Mouse (Mus musculus) intestine, embryonic 15.5 days (tissue): ENCODE data around the gene Uncx. TPM values are rescaled to one million over a fixed set of nuclear protein-coding genes. Genes with fewer than 3 reads are reported as not detected.

ENCODE experiments used
- ATAC-seq: fragments of 200-750 bp; cut with Nextera tagmentation; 2 replicates; pipeline ENCODE4 v1.8.0; 2017; ENCODE audit warnings: moderate TSS enrichment, moderate library complexity
- H3K27ac ChIP-seq: fragments of 300-500 bp; sonication (generic); 2 replicates; pipeline ENCODE4 v1.5.1; 2015; ENCODE audit warnings: mild to moderate bottlenecking, inconsistent platforms
- H3K27me3 ChIP-seq: fragments of 300-500 bp; sonication (generic); replicated peaks from 2 replicates; pipeline ENCODE4 v1.6.1; 2015; ENCODE audit warnings: inconsistent platforms
- H3K36me3 ChIP-seq: fragments of 300-500 bp; sonication (generic); 2 replicates; pipeline ENCODE4 v1.6.1; 2015; ENCODE audit warnings: inconsistent platforms
- H3K4me1 ChIP-seq: fragments of 300-500 bp; sonication (generic); replicated peaks from 2 replicates; pipeline ENCODE4 v1.6.1; 2015; ENCODE audit warnings: inconsistent platforms
- H3K4me2 ChIP-seq: fragments of 300-500 bp; sonication (generic); replicated peaks from 2 replicates; pipeline ENCODE4 v1.6.1; 2015; ENCODE audit warnings: mild to moderate bottlenecking, inconsistent platforms
- H3K4me3 ChIP-seq: fragments of 300-500 bp; sonication (generic); replicated peaks from 2 replicates; pipeline ENCODE4 v1.5.1; 2015; ENCODE audit warnings: inconsistent platforms
- H3K9ac ChIP-seq: fragments of 300-500 bp; sonication (generic); 2 replicates; pipeline ENCODE4 v1.6.1; 2015; ENCODE audit warnings: inconsistent platforms
- H3K9me3 ChIP-seq: fragments of 300-500 bp; sonication (generic); 2 replicates; pipeline ENCODE4 v1.6.1; 2016; ENCODE audit warnings: inconsistent platforms
- WGBS: fragments of 180-500 bp; shearing (Covaris S2); methylation state at CpG from one replicate; pipeline ENCODE4 v1.1.7; 2015; 5-methylcytosine and 5-hydroxymethylcytosine counted together
- polyA plus RNA-seq: library from polyadenylated mRNA; unstranded; fragments of >200 nt; fragmentation: Nextera tagmentation; extraction: Ambion mirVana; gene quantifications from 2 replicates; pipeline ENCODE4 v1.2.1, GENCODE M21; 2015

The Uncx gene
- polyA plus RNA-seq, 1 experiment from 2014 or later, result not detected

DNA sequence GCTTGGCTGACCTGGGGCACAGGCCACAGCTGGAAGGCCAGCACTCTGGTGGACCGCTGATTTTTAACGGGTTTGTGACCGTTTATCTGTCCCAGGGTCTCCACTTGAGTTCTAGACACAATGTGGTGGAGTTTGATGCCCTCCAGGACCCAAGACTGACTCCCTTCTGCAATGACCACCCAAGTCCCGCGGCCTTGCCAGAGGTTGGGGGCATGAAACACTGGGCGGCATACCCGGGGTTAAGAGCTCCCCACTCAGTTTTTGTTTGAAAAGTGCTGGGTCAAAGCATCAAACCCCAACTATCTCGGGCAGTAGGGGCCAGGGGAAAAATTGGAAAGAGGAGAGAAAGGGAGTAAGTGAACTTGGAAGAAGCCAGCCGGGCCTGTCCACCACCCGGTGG, 13.8 kb downstream of the Uncx start:
- ATAC-seq, result no peak
- Histone ChIP-seq H3K4me3 (no peak overlapping the region), H3K4me1 (peaks cover 18% of the 10 kb centered on the region), H3K36me3 (no peaks in the 10 kb centered on the region), H3K9ac (no peak overlapping the region), H3K27me3 (peaks cover 88% of the 10 kb centered on the region), H3K9me3 (no peaks in the 10 kb centered on the region), H3K4me2 (no peak overlapping the region), H3K27ac (no peak overlapping the region)
- 5% methylated on average over 10 of the region's 10 CpGs for WGBS

DNA sequence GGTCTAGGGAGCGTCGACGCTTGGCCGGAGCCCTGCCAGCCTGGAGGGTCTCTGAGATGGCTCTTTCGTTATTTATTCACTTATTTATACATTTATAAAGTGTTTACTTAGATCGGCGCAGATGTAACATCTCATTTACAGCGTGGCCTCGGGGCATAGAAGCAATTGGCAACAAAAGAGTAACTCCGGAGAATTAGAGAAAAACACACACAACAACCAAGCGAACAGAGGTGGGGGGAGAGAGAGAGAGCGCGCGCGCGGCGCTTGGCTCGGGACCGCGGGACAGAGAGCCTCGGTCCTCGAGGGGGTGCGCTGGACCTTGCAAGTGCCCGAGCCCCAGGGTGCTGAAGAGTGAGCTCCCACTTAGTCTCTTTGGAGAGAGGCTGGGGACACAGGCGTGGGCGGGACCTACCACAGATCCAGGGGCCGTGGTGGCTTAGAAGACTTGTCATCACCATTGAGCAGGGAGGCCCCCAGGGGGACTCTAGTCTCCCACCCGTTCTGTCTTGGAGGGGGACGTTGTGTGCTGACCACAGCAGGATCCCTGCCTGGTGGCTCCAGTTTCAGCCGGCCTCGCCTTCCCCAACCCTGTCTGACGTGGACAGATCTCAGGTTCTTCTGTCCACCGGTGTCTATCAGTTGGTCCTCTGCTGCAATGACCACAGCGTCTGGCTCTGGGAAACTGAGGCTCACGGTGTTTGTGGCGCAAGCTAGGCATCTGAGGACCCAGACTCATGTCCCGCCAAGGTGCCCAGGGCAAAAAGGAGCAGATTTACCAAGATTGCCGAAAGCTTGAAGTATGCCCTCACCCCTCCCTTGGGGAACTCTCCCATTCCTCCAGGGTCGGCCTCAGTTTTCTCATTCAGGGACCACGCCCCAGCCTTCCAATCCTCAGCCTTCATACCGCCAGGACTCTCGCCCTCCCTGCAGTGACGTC, 14.5 kb downstream of the Uncx start:
- Histone ChIP-seq H3K4me1 (peaks cover 18% of the 10 kb centered on the region), H3K9ac (no peak overlapping the region), H3K4me3 (no peak overlapping the region), H3K27ac (no peak overlapping the region), H3K36me3 (no peaks in the 10 kb centered on the region), H3K9me3 (no peaks in the 10 kb centered on the region), H3K4me2 (peak overlapping the region; percentile 34), H3K27me3 (peaks cover 85% of the 10 kb centered on the region)
- WGBS, result 1% methylated on average over 43 of the region's 43 CpGs
- peak; percentile 55 for ATAC-seq

DNA sequence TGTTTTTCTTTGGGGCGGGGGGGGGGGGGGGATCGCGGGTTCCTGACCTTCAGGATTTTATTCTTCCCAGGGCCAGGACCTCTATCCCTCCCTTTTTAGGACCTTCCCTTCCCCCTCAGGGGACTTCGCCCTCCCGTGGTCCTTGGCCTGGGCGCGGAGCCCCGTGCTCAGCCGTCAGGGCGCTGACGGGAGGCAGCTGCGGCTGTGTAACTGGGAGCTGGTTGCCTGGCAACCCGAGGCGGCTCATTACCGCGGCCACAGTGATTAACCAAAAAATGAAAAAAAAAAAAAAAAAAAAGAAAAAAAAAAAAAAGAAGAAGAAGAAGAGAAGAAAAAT, 15.1 kb downstream of the Uncx start:
- Histone ChIP-seq H3K4me1 (peaks cover 18% of the 10 kb centered on the region), H3K27ac (no peak overlapping the region), H3K4me2 (peak overlapping the region; percentile 34), H3K27me3 (peaks cover 86% of the 10 kb centered on the region), H3K4me3 (no peak overlapping the region), H3K9me3 (no peaks in the 10 kb centered on the region), H3K36me3 (no peaks in the 10 kb centered on the region), H3K9ac (no peak overlapping the region)
- peak; percentile 78 for ATAC-seq
- WGBS, result under 1% methylated on average over 16 of the region's 16 CpGs

DNA sequence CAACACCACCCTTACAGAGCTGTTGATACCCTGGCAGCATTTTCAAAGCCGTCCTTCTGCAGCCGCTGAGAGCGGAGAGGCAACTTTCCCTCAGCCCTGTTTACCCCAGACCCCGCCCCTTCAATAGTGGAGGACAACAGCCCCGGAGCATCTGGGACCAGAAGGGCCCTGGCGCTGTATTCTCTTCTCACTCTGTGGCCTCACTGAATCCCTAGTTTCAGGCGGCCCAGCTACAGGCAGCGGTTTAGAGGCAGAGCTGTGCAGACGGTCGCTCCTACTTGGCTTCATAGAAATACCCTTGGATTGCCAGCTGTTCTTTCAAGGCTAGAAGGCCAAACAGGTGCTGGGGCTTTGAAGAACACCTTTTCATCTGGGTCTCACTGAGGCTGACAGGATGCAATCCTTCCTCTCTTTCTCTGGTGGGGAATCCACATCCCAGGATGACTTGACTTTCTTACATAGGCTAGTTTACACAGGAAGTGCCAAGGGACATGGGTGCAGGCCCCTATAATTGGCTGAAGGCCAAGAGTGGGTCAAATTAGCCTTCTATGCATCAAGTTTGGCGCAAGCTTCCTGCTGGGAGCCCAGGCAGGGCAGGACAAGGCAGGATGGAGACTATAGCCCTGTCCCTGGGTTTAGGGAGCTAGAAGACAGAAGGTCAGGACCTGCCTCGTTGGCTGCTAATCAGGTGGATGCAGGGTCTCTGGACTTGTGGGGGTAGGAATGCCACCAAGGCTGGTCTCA, 15.8 kb downstream of the Uncx start:
- H3K27ac ChIP-seq, result no peak overlapping the region
- no peak overlapping the region for H3K4me2 ChIP-seq
- no peaks in the 10 kb centered on the region for H3K36me3 ChIP-seq
- 13% methylated on average over 12 of the region's 12 CpGs for WGBS
- peaks cover 18% of the 10 kb centered on the region for H3K4me1 ChIP-seq
- H3K27me3 ChIP-seq, result peaks cover 84% of the 10 kb centered on the region
- H3K4me3 ChIP-seq, result no peak overlapping the region
- H3K9me3 ChIP-seq, result no peaks in the 10 kb centered on the region
- H3K9ac ChIP-seq, result no peak overlapping the region
- ATAC-seq, result 0 out of 2 replicates have a peak, but pooled peaks have one; percentile 23

DNA sequence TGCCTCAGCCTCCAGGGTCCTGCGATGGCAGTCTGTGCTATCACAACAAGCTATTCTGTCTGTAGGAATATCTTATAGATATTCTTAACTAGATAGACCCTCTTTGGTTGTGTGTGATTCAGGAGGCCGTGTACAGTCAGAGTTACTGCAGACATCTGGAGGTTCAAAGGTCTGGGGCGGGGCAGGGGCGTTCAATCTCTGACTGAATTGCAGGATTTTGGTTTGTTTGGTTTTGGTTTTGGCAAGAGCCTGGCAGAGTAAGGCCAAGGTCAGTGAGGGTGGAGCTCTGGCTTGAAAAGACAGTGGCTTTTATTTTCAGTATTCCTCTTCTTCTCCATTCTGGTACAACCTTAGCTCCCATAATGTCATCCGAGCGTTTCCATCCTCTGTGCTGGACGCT, 16.5 kb downstream of the Uncx start:
- H3K9me3 ChIP-seq, result no peaks in the 10 kb centered on the region
- no peak for ATAC-seq
- H3K4me3 ChIP-seq, result no peak overlapping the region
- no peak overlapping the region for H3K27ac ChIP-seq
- no peaks in the 10 kb centered on the region for H3K36me3 ChIP-seq
- no peak overlapping the region for H3K4me2 ChIP-seq
- H3K27me3 ChIP-seq, result peaks cover 85% of the 10 kb centered on the region
- H3K9ac ChIP-seq, result no peak overlapping the region
- H3K4me1 ChIP-seq, result peaks cover 18% of the 10 kb centered on the region
- WGBS, result 32% methylated on average over 7 of the region's 7 CpGs

DNA sequence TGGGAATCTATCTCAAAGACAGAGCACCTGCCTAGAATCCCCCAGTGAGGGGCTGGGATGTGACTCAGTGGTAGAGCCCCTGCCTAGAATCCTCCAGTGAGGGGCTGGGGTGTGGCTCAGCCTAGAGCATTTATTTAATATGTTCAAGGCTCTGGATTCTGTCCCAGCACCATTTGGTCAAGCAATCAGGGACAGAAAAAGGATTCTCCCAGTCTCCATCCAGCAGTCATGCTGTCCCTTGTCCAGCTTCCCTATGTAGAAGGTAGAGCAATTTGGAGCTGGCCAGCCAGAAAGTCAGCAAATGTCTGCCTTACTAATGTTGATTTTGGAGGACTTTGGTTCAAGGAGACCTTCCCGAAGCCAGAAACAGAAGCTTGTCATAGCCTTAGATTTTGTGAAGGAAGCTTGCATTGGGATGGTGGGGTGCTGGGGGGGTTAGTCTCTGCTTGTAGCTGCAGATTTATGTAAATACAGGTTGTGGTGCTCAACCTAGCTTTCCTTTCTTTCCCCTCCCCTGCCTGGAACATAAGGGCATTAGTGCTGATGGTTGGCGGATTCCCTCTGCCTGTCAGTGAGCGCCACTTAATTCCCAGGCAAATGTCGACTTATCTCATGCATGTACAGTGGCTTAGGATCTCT, 18.2 kb downstream of the Uncx start:
- Histone ChIP-seq H3K9me3 (no peaks in the 10 kb centered on the region), H3K4me3 (no peak overlapping the region), H3K36me3 (no peaks in the 10 kb centered on the region), H3K9ac (no peak overlapping the region), H3K4me2 (no peak overlapping the region), H3K4me1 (peaks cover 18% of the 10 kb centered on the region), H3K27me3 (peaks cover 81% of the 10 kb centered on the region), H3K27ac (no peak overlapping the region)
- 70% methylated on average over 4 of the region's 4 CpGs for WGBS
- no peak for ATAC-seq

DNA sequence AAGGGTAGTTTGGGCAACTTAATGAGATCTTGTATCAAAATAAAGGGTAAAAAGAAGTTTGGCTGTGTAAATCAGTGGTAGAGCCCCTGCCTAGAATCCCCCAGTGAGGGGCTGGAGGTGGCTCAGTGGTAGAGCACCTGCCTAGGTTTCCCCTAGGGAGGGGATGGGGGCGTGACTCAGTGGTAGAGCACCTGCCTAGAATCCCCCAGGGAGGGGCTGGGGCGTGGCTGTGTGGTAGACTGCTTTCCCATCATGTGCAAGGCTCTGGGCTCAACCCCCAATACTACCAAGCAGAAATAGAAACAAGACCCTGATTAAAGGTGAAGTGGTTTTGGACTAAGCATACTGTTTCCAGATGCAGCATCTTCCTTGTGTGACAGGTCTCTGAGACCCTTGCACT, 21.4 kb downstream of the Uncx start:
- H3K27me3 ChIP-seq, result peaks cover 73% of the 10 kb centered on the region
- no peak overlapping the region for H3K4me3 ChIP-seq
- 61% methylated on average over 2 of the region's 2 CpGs for WGBS

DNA sequence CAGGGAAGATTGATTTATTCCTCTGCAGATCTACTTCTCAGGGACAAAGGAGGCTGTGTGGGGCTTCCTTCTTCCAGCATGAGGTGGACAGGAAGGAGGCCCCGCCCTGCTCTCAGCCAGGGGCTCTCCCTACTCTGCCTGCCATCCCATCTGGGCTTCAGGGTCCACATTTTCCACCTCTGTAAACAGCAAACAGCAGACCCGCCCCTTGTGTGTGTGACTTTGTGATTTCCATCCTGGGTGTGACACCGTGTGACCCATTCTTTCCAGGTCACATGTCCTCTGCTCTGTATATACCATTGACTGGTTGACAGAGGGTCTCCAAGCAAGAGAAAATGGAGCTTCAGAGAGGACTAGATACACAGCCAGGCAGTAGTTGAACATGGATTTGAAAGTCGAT, 22.2 kb downstream of the Uncx start:
- 63% methylated on average over 4 of the region's 4 CpGs for WGBS
- H3K4me2 ChIP-seq, result no peak overlapping the region
- no peak for ATAC-seq
- H3K27ac ChIP-seq, result no peak overlapping the region
- H3K27me3 ChIP-seq, result peaks cover 70% of the 10 kb centered on the region
- no peaks in the 10 kb centered on the region for H3K9me3 ChIP-seq
- no peak overlapping the region for H3K9ac ChIP-seq
- H3K36me3 ChIP-seq, result no peaks in the 10 kb centered on the region
- no peaks in the 10 kb centered on the region for H3K4me1 ChIP-seq
- no peak overlapping the region for H3K4me3 ChIP-seq

More for the DNA sequence above, 21.4 kb downstream of the Uncx start:
- Histone ChIP-seq H3K36me3 (no peaks in the 10 kb centered on the region), H3K27ac (no peak overlapping the region), H3K9ac (no peak overlapping the region), H3K9me3 (no peaks in the 10 kb centered on the region), H3K4me2 (no peak overlapping the region), H3K4me1 (no peaks in the 10 kb centered on the region)
- ATAC-seq, result no peak

DNA sequence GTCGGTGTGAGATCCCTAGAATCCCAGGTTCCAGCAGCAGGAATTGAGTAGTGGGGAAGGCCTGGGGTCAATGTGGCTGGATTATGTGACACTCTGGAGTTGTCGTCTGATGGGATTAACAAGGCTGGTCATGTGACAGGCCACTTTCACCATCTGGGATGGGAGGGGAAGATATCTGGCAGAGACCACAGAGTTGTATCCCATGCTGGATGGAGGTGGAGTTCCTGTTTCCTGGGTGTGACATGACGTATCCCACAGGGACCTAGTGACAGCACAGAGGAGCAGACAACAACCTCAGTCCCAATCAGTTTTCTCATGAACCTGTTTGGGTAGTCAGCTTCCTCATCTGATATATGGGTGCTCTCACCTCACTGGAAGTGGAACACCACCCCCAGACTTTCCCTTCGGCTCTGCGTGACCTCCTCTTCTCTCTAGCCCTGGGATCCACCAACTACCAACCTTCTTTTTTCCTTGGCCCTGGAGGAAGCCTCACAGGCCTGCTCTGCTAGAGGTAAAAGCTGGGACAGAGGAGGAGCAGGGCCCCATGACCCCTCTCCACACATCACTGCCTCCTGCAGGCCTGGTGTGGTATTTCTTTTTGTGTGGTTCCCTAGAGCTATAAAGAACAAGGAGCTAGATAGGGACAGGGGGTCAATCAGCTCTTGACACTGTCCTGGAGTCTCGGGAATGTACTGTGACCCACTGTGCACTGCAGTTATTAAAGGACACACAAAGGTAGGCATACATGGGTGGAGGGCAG, 23.5 kb downstream of the Uncx start:
- Histone ChIP-seq H3K4me3 (no peak overlapping the region), H3K27me3 (peaks cover 66% of the 10 kb centered on the region), H3K9me3 (no peaks in the 10 kb centered on the region), H3K4me2 (no peak overlapping the region), H3K27ac (no peak overlapping the region), H3K36me3 (no peaks in the 10 kb centered on the region), H3K4me1 (no peaks in the 10 kb centered on the region), H3K9ac (no peak overlapping the region)
- ATAC-seq, result no peak
- 68% methylated on average over 6 of the region's 6 CpGs for WGBS

DNA sequence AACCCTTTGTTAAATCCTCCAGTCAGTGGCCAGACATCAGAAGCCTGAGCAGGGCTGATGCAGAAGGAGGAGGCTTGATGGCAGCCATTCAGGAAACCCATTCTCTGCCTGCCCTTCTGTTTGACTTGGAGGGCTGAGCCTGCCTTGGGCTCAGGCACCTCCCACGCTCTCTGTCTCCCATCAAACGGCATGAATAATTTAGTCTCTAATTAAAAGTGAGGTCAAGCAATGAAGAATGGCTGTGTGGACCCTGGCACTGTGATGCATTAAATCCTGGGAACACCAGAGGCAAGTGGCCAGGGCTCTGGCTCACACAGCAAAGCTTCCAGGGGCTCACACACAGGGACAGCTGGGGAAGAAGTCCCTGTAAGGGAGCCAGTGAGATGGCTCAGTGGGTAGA, 24.8 kb downstream of the Uncx start:
- WGBS, result 37% methylated on average over 2 of the region's 2 CpGs

DNA sequence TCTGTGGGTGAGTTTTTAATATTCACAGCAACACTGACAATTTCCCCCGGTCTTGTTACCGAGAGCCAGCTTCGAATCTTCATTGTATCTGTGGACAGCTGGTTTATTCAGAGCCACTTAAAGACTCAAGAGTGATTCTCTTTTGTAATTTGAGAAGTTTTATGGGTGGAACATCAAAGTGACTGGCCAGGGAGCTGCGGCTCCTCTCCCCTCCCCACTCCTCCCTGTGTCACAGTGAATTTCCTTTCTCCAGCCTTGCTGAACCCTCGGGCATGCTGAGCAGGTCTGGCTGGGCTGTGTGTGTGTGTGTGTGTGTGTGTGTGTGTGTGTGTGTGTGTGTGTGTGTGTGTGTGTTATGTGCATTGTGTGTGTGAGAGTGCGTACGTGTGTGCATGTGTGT, 29.2 kb downstream of the Uncx start:
- WGBS, result 18% methylated on average over 7 of the region's 7 CpGs
- no peak overlapping the region for H3K4me2 ChIP-seq
- H3K27me3 ChIP-seq, result peaks cover 23% of the 10 kb centered on the region
- no peak overlapping the region for H3K9ac ChIP-seq
- H3K36me3 ChIP-seq, result no peaks in the 10 kb centered on the region
- no peak overlapping the region for H3K27ac ChIP-seq
- no peaks in the 10 kb centered on the region for H3K9me3 ChIP-seq
- no peak for ATAC-seq
- H3K4me3 ChIP-seq, result no peak overlapping the region
- H3K4me1 ChIP-seq, result no peaks in the 10 kb centered on the region

More for the DNA sequence above, 24.8 kb downstream of the Uncx start:
- no peaks in the 10 kb centered on the region for H3K36me3 ChIP-seq
- H3K27ac ChIP-seq, result no peak overlapping the region
- peaks cover 59% of the 10 kb centered on the region for H3K27me3 ChIP-seq
- H3K4me1 ChIP-seq, result no peaks in the 10 kb centered on the region
- no peak overlapping the region for H3K4me2 ChIP-seq
- no peak overlapping the region for H3K9ac ChIP-seq
- no peak for ATAC-seq
- H3K4me3 ChIP-seq, result no peak overlapping the region
- H3K9me3 ChIP-seq, result no peaks in the 10 kb centered on the region
